Mouse (Mus musculus) neutrophil, adult 5-6 weeks (primary cell): ENCODE results near the gene Arid5b. TPM values are rescaled to one million over a fixed set of nuclear protein-coding genes. Genes with fewer than 3 reads are reported as not detected.

Source experiments
- ATAC-seq: fragments of 151-379, 151-347 bp; 2 replicates; pipeline ENCODE4 v1.8.0; 2017; ENCODE audit warnings: mild to moderate bottlenecking, moderate TSS enrichment; ENCODE audit not compliant: insufficient number of reproducible peaks, poor library complexity, low FRiP score, severe bottlenecking; ENCODE audit errors: extremely low read depth
- total RNA-seq: library from RNA; stranded (forward); fragments of 200-1000 nt; gene quantifications from 2 replicates; pipeline ENCODE4 v1.2.3, GENCODE M21; 2017

The Arid5b gene
- total RNA-seq, 1 experiment from 2014 or later = 41.2 TPM

- no peak for ATAC-seq
These were observed 224.4 kb downstream of the Arid5b start for GRCm38 (mm10) chr10:68054131-68054530.

GRCm38 (mm10) chr10:68052307-68052706 is 226.2 kb downstream of the Arid5b start:
- no peak for ATAC-seq

DNA sequence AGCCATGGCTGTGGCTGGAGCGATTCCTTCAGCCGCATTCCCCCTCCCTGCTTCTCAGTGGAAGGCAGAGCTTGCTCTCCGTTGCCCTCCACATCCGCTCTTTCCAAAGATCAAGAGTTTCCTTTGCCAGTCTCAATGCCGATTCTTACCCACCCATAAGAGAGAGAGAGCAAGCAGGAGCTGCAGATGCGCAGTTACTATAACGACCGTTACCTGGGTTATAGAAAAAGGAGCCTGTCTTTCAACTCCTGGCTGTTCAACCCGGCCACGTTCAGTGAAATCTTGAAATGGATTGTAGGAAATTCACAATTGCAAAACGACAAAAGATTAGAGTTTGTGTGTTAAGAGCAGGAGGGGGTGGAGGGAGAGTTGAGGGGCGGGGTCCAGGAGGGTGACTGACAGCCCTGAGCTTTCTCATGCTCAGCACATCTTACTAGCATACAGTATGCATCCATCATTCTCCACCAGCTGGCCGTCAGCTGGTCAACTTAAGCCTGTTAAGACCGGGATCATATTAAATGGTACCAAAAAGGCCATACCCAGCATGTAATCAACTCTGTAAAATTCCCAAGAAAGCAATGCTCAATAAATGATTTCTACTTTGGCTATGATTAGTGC is 227.1 kb downstream of the Arid5b start:
- no peak for ATAC-seq

DNA sequence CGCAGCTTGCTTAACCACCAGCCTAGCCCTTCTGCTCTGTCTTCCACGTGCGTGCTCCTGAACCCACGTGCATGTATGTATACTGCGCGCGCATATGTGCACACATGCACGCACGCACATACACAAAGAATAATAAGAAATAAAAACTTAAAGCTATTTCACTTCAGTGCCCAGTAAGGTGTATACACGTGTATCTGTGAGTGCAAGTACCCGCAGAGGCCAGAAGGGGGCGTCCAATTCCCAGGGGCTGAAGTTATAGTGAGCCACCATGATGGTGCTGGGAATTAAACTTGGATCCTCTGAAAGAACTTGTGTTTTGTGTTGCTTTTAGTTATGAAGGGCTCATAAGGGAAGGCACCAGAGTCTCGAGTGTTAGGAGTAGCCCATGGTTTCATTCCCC is 227.7 kb downstream of the Arid5b start:
- no peak for ATAC-seq

- no peak for ATAC-seq
These were observed 229.8 kb downstream of the Arid5b start for GRCm38 (mm10) chr10:68048641-68049305.

DNA sequence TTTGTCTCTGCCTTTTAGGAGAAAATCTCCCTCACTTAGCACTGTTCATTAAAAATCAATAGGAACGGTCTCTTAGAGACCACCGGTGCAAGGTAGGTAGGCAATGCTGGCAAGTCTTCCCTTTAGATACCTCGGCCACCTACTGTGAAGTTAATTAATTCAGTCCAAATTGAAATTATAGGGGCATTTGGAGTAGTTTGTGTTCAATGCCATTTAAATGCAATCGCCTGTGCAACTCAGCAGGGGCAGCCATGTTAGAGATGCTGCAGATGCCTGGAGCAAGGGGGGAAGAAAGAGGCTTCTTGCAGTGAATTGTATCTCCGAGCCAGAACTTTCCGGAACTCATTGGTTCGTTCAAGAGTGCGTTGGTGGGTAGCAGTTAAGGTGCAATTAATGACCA is 233.7 kb downstream of the Arid5b start:
- no peak for ATAC-seq

DNA sequence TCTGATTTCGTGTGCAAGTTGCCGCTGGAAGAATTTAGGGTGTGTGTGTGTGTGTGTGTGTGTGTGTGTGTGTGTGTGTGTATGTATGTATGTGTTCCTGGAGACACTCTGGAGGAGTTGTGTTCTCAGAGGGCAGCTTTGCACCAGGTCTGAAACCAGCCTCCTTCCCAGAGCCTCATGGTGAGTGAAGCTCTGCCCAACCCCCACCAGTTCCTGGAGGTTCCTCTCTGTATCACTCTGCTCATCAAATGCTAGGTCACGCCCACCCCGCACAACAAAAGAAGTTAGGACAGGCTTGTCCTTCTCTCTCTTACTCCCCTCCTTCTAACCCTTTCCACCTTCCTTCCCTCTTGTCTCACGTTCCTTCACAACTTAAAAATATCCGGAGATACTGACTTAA is 234.6 kb downstream of the Arid5b start:
- ATAC-seq = no peak
